Mouse (Mus musculus) C2C12 (cell line): ENCODE results near the gene Dach1. TPM values are rescaled to one million over a fixed set of nuclear protein-coding genes. Genes with fewer than 3 reads are reported as not detected.

Source experiments
- H3K27me3 ChIP-seq: one replicate; pipeline ENCODE4 v1.6.1; 2011; ENCODE audit not compliant: control insufficient read depth, insufficient read depth, insufficient read length
- H3K36me3 ChIP-seq: one replicate; pipeline ENCODE4 v1.6.1; 2011; ENCODE audit not compliant: control insufficient read depth, insufficient read depth
- H3K4me3 ChIP-seq: one replicate; pipeline ENCODE4 v1.5.1; 2011; ENCODE audit warnings: mild to moderate bottlenecking, control low read depth; ENCODE audit not compliant: poor library complexity, insufficient read depth, severe bottlenecking
- H3K79me2 ChIP-seq: one replicate; pipeline ENCODE4 v1.6.1; 2011; ENCODE audit not compliant: control insufficient read depth, insufficient read depth
- H3K79me3 ChIP-seq: one replicate; pipeline ENCODE4 v1.6.1; 2011; ENCODE audit warnings: low read depth, control low read depth
- H3ac ChIP-seq: one replicate; pipeline ENCODE3; 2011; ENCODE audit warnings: low read depth; ENCODE audit not compliant: control insufficient read depth, insufficient read length
- CEBPB ChIP-seq: IDR thresholded peaks from one replicate; pipeline ENCODE4 v1.6.1; 2011; ENCODE audit warnings: low read depth, mild to moderate bottlenecking, control low read depth, moderate library complexity
- CTCF ChIP-seq: IDR thresholded peaks from one replicate; pipeline ENCODE4 v1.5.1; 2011; ENCODE audit not compliant: control insufficient read depth, insufficient read depth, insufficient read length
- FOSL1 ChIP-seq: IDR thresholded peaks from one replicate; pipeline ENCODE4 v1.8.0; 2011; ENCODE audit warnings: mild to moderate bottlenecking, low read length; ENCODE audit not compliant: poor library complexity, insufficient read depth, severe bottlenecking
- MAX ChIP-seq: IDR thresholded peaks from one replicate; pipeline ENCODE4 v1.6.1; 2011; ENCODE audit warnings: mild to moderate bottlenecking, control low read depth
- MYOD1 ChIP-seq: IDR thresholded peaks from one replicate; pipeline ENCODE4 v1.6.1; 2011; ENCODE audit warnings: low read depth; ENCODE audit not compliant: control insufficient read depth, insufficient read length
- MYOG ChIP-seq: IDR thresholded peaks from one replicate; pipeline ENCODE4 v1.6.1; 2011; ENCODE audit not compliant: control insufficient read depth, insufficient read length; ENCODE audit errors: extremely low read depth
- USF1 ChIP-seq: IDR thresholded peaks from one replicate; pipeline ENCODE4 v1.6.1; 2011; ENCODE audit warnings: low read depth, mild to moderate bottlenecking, control low read depth, moderate library complexity
- polyA plus RNA-seq: library from polyadenylated mRNA; unstranded; fragments of >200 nt; fragmentation: generic; extraction: Trizol; gene quantifications from one replicate; pipeline ENCODE4 v1.2.1, GENCODE M21; 2012; ENCODE audit warnings: missing spikeins

Dach1 gene
- polyA plus RNA-seq, 1 experiment: not detected

- Histone ChIP-seq H3ac (no peak overlapping the region), H3K79me3 (no peaks in the 10 kb centered on the region), H3K27me3 (no peaks in the 10 kb centered on the region), H3K4me3 (no peak overlapping the region), H3K36me3 (no peaks in the 10 kb centered on the region), H3K79me2 (no peaks in the 10 kb centered on the region)
- no peak for TF ChIP-seq MAX
- no peak for TF ChIP-seq CTCF
- no peak for TF ChIP-seq USF1
- TF ChIP-seq MYOD1: no peak
- no peak for TF ChIP-seq FOSL1
- TF ChIP-seq CEBPB: no peak
- no peak for TF ChIP-seq MYOG
These were observed 354.9 kb downstream of the Dach1 start for GRCm38 (mm10) chr14:97814555-97815175.

- no peaks in the 10 kb centered on the region for H3K79me3 ChIP-seq
These were observed 356.0 kb downstream of the Dach1 start for GRCm38 (mm10) chr14:97813557-97813956.

GRCm38 (mm10) chr14:97795385-97795952 lies 374.1 kb downstream of the Dach1 start:
- Histone ChIP-seq H3ac (no peak overlapping the region), H3K27me3 (no peaks in the 10 kb centered on the region), H3K79me2 (no peaks in the 10 kb centered on the region), H3K36me3 (no peaks in the 10 kb centered on the region), H3K79me3 (no peaks in the 10 kb centered on the region), H3K4me3 (no peak overlapping the region)
- TF ChIP-seq MAX (no peak), CEBPB (no peak), CTCF (no peak), USF1 (no peak), FOSL1 (no peak), MYOG (no peak), MYOD1 (no peak)

More at GRCm38 (mm10) chr14:97813557-97813956, 356.0 kb downstream of the Dach1 start:
- TF ChIP-seq MAX: no peak
- no peak for TF ChIP-seq CEBPB
- no peak for TF ChIP-seq CTCF
- no peak for TF ChIP-seq MYOD1
- no peak for TF ChIP-seq FOSL1
- no peak for TF ChIP-seq USF1
- no peak for TF ChIP-seq MYOG
- Histone ChIP-seq H3K27me3 (no peaks in the 10 kb centered on the region), H3K4me3 (no peak overlapping the region), H3K79me2 (no peaks in the 10 kb centered on the region), H3K36me3 (no peaks in the 10 kb centered on the region), H3ac (no peak overlapping the region)

GRCm38 (mm10) chr14:97774135-97774767 lies 395.3 kb downstream of the Dach1 start:
- Histone ChIP-seq H3K4me3 (no peak overlapping the region), H3K79me3 (no peaks in the 10 kb centered on the region), H3ac (no peak overlapping the region), H3K27me3 (no peaks in the 10 kb centered on the region), H3K79me2 (no peaks in the 10 kb centered on the region), H3K36me3 (no peaks in the 10 kb centered on the region)
- TF ChIP-seq MYOD1 (no peak), MAX (no peak), MYOG (no peak), USF1 (no peak), CEBPB (no peak), CTCF (no peak), FOSL1 (no peak)

GRCm38 (mm10) chr14:97754400-97754799 lies 415.2 kb downstream of the Dach1 start:
- no peaks in the 10 kb centered on the region for H3K79me2 ChIP-seq
- no peak overlapping the region for H3ac ChIP-seq
- no peak for TF ChIP-seq MAX
- no peak for TF ChIP-seq USF1
- no peak for TF ChIP-seq MYOG
- TF ChIP-seq CEBPB: no peak
- TF ChIP-seq MYOD1: no peak
- no peak for TF ChIP-seq FOSL1
- TF ChIP-seq CTCF: no peak

GRCm38 (mm10) chr14:97753973-97754372 lies 415.6 kb downstream of the Dach1 start:
- no peaks in the 10 kb centered on the region for H3K27me3 ChIP-seq
- no peaks in the 10 kb centered on the region for H3K36me3 ChIP-seq
- TF ChIP-seq USF1 (no peak), FOSL1 (no peak), CTCF (no peak), MYOD1 (no peak), MAX (no peak), CEBPB (no peak), MYOG (no peak)
- H3K79me3 ChIP-seq: no peaks in the 10 kb centered on the region
- no peaks in the 10 kb centered on the region for H3K79me2 ChIP-seq
- H3ac ChIP-seq: no peak overlapping the region
- no peak overlapping the region for H3K4me3 ChIP-seq

More at GRCm38 (mm10) chr14:97754400-97754799, 415.2 kb downstream of the Dach1 start:
- Histone ChIP-seq H3K36me3 (no peaks in the 10 kb centered on the region), H3K27me3 (no peaks in the 10 kb centered on the region), H3K79me3 (no peaks in the 10 kb centered on the region), H3K4me3 (no peak overlapping the region)
